Mouse (Mus musculus) liver, embryonic 15.5 days (tissue): Measurements from ENCODE around the gene Garem2. TPM values are rescaled to one million over a fixed set of nuclear protein-coding genes. Genes with fewer than 3 reads are reported as not detected.

Experiments
- ATAC-seq: fragments of 200-750 bp; cut with Nextera tagmentation; 2 replicates; pipeline ENCODE4 v1.8.0; 2017; ENCODE audit warnings: moderate number of reproducible peaks, mild to moderate bottlenecking, moderate library complexity; ENCODE audit not compliant: insufficient read depth
- H3K27ac ChIP-seq: fragments of 300-500 bp; sonication (generic); replicated peaks from 2 replicates; pipeline ENCODE4 v1.5.1; 2015; ENCODE audit warnings: mild to moderate bottlenecking, inconsistent platforms
- H3K27me3 ChIP-seq: fragments of 300-500 bp; sonication (generic); 2 replicates; pipeline ENCODE4 v1.6.1; 2015; ENCODE audit warnings: mild to moderate bottlenecking, inconsistent platforms
- H3K36me3 ChIP-seq: fragments of 300-500 bp; sonication (generic); replicated peaks from 2 replicates; pipeline ENCODE4 v1.6.1; 2015; ENCODE audit warnings: moderate library complexity, mild to moderate bottlenecking, inconsistent platforms
- H3K4me1 ChIP-seq: fragments of 300-500 bp; sonication (generic); replicated peaks from 2 replicates; pipeline ENCODE4 v1.6.1; 2015; ENCODE audit warnings: inconsistent platforms
- H3K4me2 ChIP-seq: fragments of 300-500 bp; sonication (generic); 2 replicates; pipeline ENCODE4 v1.6.1; 2015; ENCODE audit warnings: moderate library complexity, mild to moderate bottlenecking, inconsistent platforms
- H3K4me3 ChIP-seq: fragments of 300-500 bp; sonication (generic); replicated peaks from 2 replicates; pipeline ENCODE4 v1.5.1; 2015; ENCODE audit warnings: mild to moderate bottlenecking, inconsistent platforms
- H3K9ac ChIP-seq: fragments of 300-500 bp; sonication (generic); 2 replicates; pipeline ENCODE4 v1.6.1; 2015; ENCODE audit warnings: moderate library complexity, mild to moderate bottlenecking, inconsistent platforms
- H3K9me3 ChIP-seq: fragments of 300-500 bp; sonication (generic); replicated peaks from 2 replicates; pipeline ENCODE4 v1.6.1; 2016; ENCODE audit warnings: inconsistent platforms
- WGBS: fragments of 180-500 bp; shearing (Covaris S2); methylation state at CpG from one replicate; pipeline ENCODE4 v1.1.7; 2015; ENCODE audit warnings: mixed read lengths; ENCODE audit not compliant: insufficient replicate concordance; 5-methylcytosine and 5-hydroxymethylcytosine counted together
- polyA plus RNA-seq: library from polyadenylated mRNA; unstranded; fragments of >200 nt; fragmentation: Nextera tagmentation; extraction: Ambion mirVana; gene quantifications from 2 replicates; pipeline ENCODE4 v1.2.1, GENCODE M21; 2015

Garem2 gene
- polyA plus RNA-seq, 1 experiment from 2014 or later, result 0.02 TPM

DNA sequence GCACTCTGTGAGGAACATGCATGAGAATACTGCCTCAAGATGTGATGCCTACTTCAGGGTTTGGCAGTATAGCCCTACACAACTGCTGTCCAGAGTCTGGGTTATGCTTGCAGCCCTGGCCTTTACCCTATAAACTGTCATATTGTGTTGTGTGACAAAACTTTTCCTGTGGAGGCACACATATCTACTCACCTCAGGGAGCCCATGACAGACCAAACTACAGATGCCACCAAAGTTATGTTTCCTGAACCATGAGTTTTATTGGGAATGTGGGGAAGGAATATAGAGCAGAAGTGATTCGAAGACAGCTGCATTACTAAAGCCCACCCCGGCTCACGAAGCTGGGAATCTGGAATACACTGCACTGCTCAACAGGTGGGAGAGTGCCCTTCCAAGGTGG is 1.6 kb upstream of the Garem2 start:
- 70% methylated on average over 3 of the region's 3 CpGs for WGBS
- H3K9ac ChIP-seq, result no peak overlapping the region
- peaks cover 63% of the 10 kb centered on the region for H3K27me3 ChIP-seq
- H3K4me2 ChIP-seq, result no peak overlapping the region
- H3K36me3 ChIP-seq, result no peaks in the 10 kb centered on the region
- no peaks in the 10 kb centered on the region for H3K9me3 ChIP-seq
- H3K27ac ChIP-seq, result no peak overlapping the region
- peaks cover 3% of the 10 kb centered on the region for H3K4me1 ChIP-seq
- no peak overlapping the region for H3K4me3 ChIP-seq
- ATAC-seq, result no peak

DNA sequence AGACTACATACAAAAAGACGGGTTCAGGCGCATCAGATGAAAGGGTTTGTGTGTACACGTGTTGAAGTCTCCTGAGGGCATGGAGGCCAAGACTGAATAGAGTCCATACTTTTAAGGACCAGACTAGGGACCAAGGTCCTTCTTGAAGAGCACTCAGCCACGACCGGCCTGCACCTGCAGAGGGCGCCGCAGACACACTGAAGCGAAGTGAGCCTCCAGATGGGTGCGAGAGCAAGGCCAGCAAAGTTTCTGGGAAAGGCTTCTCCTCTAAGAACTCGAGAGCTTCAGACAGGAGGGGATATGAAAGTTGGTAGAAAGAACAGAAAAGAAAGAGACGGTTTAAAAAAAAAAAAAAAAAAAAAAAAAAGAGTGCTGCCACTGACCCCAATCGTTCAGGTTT is 622 bp upstream of the Garem2 start:
- WGBS, result 5% methylated on average over 12 of the region's 12 CpGs

DNA sequence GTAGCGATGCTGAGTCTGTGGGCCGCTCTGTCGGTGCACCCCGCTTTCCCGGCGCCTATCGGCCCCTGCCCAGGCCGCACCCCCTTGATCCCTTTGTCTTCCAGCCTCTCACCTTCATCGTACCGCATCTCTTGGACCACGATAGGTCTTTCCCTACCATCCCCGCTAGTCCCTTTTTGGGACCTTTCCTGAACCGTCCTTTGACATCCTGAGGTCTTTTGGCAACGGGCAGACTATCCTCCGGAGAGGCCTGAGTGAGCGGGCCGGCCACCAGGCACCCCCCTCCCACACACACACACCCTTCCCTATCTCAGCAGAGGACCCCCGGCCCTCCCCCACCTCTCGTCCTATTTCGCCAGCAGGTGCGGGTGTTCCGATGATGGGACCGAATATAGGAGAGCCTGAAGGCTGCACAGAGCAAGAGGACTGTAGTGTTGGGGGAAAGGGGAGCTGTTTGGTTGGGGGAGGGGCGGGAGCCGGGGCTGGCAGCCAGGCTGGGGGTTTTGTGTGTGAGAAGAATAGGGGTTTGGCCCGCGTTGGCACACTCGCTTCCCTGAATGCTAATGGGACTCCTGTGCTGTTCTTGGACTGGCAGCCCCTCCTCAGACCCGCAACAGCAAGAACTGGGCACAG is 823 bp downstream of the Garem2 start, which contains the start of gene 3110082J24Rik:
3110082J24Rik (minus strand) TSS at position 419 of the 633 bp plus-strand sequence.
- Histone ChIP-seq H3K27ac (no peak within 1 kb of the TSS), H3K4me2 (peak within 1 kb of the TSS; percentile 57), H3K9me3 (no peaks in the 10 kb centered on the region), H3K9ac (no peak within 1 kb of the TSS), H3K4me1 (peaks cover 9% of the 10 kb centered on the region), H3K4me3 (peak within 1 kb of the TSS; percentile 35), H3K27me3 (peaks cover 88% of the 10 kb centered on the region), H3K36me3 (no peaks in the 10 kb centered on the region)
- ATAC-seq, result no peak
- 4% methylated on average over 29 of the region's 29 CpGs for WGBS

More for the DNA sequence above, 622 bp upstream of the Garem2 start:
- ATAC-seq, result no peak
- no peaks in the 10 kb centered on the region for H3K9me3 ChIP-seq
- no peaks in the 10 kb centered on the region for H3K36me3 ChIP-seq
- no peak overlapping the region for H3K4me3 ChIP-seq
- no peak overlapping the region for H3K27ac ChIP-seq
- no peak overlapping the region for H3K9ac ChIP-seq
- H3K27me3 ChIP-seq, result peaks cover 73% of the 10 kb centered on the region
- H3K4me1 ChIP-seq, result peaks cover 3% of the 10 kb centered on the region
- H3K4me2 ChIP-seq, result peak overlapping the region; percentile 57

DNA sequence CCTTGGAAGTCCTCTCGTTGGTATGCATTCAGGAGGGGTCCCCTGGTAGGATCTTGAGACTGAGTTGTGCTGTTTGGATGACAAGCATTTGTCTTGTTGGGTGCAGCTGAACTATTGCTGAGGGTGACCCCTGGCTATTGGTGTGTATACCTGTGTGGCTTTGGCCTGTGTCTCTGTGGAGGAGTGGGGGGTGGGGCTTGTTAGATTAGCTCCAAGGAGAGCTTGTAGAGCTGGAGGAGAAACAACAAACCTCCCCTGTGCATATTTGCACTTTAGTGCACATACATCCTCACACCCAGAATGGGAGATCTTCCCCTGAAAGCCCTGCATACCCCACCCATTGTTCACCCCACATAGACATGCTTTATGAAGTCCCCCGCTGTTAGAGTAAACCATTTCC is 1.8 kb downstream of the Garem2 start:
- no peaks in the 10 kb centered on the region for H3K36me3 ChIP-seq
- H3K27me3 ChIP-seq, result peaks cover 97% of the 10 kb centered on the region
- H3K27ac ChIP-seq, result no peak overlapping the region
- H3K4me3 ChIP-seq, result no peak overlapping the region
- peaks cover 19% of the 10 kb centered on the region for H3K4me1 ChIP-seq
- ATAC-seq, result no peak
- H3K9me3 ChIP-seq, result no peaks in the 10 kb centered on the region
- H3K4me2 ChIP-seq, result no peak overlapping the region
- no peak overlapping the region for H3K9ac ChIP-seq
- WGBS, result 29% methylated on average over 2 of the region's 2 CpGs

DNA sequence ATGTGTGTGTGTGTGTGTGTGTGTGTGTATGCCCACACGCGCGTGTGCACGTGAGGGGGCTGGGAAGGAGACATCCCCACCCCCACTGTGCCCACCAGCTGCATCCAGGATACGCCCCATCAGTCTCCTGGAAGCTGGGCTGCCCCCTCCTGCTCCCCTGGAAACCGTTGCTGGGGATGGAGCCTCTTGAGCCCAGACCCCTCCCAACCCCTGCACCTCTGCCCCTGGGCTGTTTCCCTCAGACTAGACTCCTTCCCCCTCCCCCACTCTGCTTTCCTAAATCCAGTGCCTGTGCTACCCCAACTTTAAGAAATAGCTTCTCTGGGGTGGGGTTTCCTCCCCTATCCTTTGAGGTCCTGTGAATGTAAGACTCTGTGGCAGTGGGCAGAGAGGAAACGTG is 2.2 kb downstream of the Garem2 start:
- Histone ChIP-seq H3K27me3 (peaks cover 100% of the 10 kb centered on the region), H3K9me3 (no peaks in the 10 kb centered on the region), H3K4me2 (no peak overlapping the region), H3K4me3 (no peak overlapping the region), H3K9ac (no peak overlapping the region), H3K4me1 (peaks cover 19% of the 10 kb centered on the region), H3K27ac (no peak overlapping the region), H3K36me3 (no peaks in the 10 kb centered on the region)
- 18% methylated on average over 7 of the region's 7 CpGs for WGBS
- ATAC-seq, result no peak

DNA sequence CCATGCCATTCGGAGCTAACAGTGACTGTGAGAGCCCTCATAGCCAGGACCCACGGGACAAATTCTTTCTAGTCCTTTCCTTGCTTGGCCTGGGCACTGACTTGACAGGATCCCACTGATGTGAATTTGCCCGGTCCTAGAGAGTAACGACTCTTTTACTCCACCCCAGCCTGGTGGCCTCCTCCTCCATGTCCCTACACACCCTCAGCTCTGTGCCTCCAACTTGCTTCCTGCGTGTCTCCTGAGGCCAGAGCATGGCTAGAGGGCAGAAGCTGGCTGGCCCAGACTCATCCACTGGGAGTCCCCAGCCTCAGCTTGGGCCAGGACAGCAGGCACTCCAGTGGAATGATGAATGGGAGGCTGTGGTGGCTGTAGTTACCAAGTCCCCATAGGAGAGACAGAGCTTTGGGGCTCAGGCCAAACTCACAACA is 2.7 kb downstream of the Garem2 start:
- Histone ChIP-seq H3K27ac (no peak overlapping the region), H3K9ac (no peak overlapping the region), H3K4me3 (no peak overlapping the region), H3K36me3 (no peaks in the 10 kb centered on the region), H3K4me1 (peaks cover 19% of the 10 kb centered on the region), H3K27me3 (peaks cover 100% of the 10 kb centered on the region), H3K9me3 (no peaks in the 10 kb centered on the region), H3K4me2 (no peak overlapping the region)
- no peak for ATAC-seq
- WGBS, result 20% methylated on average over 5 of the region's 5 CpGs

DNA sequence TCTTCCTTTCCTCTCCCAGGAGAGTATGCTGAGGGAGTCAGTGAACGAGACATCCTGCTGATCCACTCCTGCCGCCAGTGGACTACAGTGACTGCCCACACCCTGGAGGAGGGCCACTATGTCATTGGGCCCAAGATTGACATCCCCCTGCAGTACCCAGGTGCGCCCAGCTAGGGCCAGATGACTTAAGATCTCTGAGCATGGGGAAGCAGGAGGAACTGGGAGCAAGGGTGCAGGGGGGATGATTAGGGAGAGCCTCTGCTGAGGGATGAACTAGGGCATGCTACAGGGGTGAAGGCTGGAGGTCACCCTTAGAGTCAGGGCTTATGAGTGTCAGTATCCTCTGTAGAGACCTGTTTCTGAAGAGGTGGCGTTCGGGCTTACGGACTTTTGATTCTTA is 3.3 kb downstream of the Garem2 start:
- Histone ChIP-seq H3K4me3 (no peak overlapping the region), H3K27ac (no peak overlapping the region), H3K4me2 (no peak overlapping the region), H3K27me3 (peaks cover 100% of the 10 kb centered on the region), H3K36me3 (no peaks in the 10 kb centered on the region), H3K9me3 (no peaks in the 10 kb centered on the region), H3K9ac (no peak overlapping the region), H3K4me1 (peaks cover 19% of the 10 kb centered on the region)
- 53% methylated on average over 6 of the region's 6 CpGs for WGBS
- no peak for ATAC-seq

DNA sequence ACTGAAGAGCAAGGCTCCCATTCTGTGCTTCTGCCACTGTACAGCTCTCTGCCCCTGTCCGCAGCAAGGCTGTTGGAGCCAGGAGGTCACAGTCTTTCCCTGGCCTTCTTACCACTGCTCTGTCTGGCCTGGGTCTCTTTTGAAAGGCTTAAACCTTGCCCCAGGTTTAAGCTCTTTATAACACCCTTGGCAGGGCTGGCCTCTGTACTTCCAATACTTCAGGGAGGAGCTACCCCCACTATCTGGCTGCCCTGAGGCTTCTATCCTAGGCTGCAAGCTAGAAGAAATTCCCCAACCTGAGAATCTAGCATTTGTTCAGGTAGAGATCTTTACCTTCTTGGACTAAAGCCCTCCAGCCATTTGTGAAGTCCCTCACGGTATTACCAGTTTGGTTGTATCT is 4.9 kb downstream of the Garem2 start:
- peaks cover 100% of the 10 kb centered on the region for H3K27me3 ChIP-seq
- no peaks in the 10 kb centered on the region for H3K36me3 ChIP-seq
- no peak for ATAC-seq
- no peak overlapping the region for H3K27ac ChIP-seq
- no peak overlapping the region for H3K9ac ChIP-seq
- no peak overlapping the region for H3K4me3 ChIP-seq
- WGBS, result 59% methylated on average over 2 of the region's 2 CpGs
- no peak overlapping the region for H3K4me2 ChIP-seq
- H3K4me1 ChIP-seq, result peaks cover 30% of the 10 kb centered on the region
- no peaks in the 10 kb centered on the region for H3K9me3 ChIP-seq

DNA sequence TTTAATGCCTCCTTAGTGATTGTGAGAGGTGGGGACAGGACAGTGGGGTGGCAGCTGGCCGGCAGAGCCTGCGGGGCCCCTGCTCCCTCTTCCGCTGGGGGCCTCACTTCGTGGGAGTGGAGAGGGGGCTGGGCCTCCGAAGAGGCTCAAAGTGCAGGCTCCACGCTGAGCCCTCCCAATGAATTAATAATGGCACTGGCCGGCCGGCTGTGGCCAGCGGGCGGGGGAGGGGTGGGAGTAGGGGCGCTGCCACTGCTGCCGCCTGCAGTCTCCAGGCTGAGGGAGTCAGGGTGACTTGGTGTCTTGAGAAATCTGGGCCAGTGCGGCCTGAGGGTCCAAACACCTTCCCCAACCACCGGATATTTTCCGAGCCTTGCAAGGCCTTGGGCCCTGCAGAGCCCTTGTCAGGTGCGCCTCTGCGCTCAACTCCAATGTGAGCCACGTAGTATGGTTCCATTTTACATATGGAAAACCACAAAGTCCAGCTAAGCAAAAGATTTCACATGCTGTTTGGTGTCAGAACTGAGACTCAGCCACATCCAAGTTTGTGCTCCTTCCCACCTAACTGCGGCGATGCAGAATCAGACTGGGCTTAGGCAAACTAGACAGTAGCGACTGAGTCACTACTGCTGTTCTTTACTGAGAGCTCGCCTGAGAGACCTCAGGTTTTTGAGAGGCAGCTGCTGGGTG is 5.6 kb downstream of the Garem2 start:
- Histone ChIP-seq H3K9me3 (no peaks in the 10 kb centered on the region), H3K27me3 (peaks cover 100% of the 10 kb centered on the region), H3K4me1 (peaks cover 32% of the 10 kb centered on the region), H3K9ac (no peak overlapping the region), H3K27ac (no peak overlapping the region), H3K4me2 (peak overlapping the region; percentile 53), H3K4me3 (0 out of 2 replicates have a peak overlapping the region, but pooled peaks have one; percentile 14), H3K36me3 (no peaks in the 10 kb centered on the region)
- ATAC-seq, result no peak
- WGBS, result 16% methylated on average over 22 of the region's 22 CpGs

DNA sequence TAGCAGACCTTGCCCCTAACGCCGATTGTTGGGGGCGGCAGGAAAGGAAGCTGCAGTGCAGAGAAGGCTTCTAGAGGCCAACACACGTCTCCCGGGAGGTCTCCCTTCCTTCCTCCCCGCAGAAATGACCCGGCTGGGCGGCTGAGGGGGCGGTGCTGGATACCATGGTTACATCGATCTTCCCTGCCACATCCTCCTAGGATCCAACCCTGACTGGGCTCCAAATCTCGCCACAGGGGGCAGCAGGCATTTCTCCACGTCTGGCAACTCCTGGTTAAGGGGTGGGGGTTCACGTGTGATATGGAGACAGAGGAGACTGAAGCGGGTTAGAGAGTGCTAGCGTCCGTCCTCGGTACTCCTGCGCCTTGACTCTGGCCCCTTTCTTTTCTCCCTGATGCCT is 6.2 kb downstream of the Garem2 start:
- 1% methylated on average over 18 of the region's 18 CpGs for WGBS
- Histone ChIP-seq H3K4me3 (0 out of 2 replicates have a peak overlapping the region, but pooled peaks have one; percentile 14), H3K4me1 (peaks cover 29% of the 10 kb centered on the region), H3K9ac (no peak overlapping the region), H3K27ac (no peak overlapping the region), H3K9me3 (no peaks in the 10 kb centered on the region), H3K36me3 (no peaks in the 10 kb centered on the region), H3K27me3 (peaks cover 100% of the 10 kb centered on the region), H3K4me2 (peak overlapping the region; percentile 53)
- ATAC-seq, result peak; percentile 22; the same call in 1 of the 2 replicates

DNA sequence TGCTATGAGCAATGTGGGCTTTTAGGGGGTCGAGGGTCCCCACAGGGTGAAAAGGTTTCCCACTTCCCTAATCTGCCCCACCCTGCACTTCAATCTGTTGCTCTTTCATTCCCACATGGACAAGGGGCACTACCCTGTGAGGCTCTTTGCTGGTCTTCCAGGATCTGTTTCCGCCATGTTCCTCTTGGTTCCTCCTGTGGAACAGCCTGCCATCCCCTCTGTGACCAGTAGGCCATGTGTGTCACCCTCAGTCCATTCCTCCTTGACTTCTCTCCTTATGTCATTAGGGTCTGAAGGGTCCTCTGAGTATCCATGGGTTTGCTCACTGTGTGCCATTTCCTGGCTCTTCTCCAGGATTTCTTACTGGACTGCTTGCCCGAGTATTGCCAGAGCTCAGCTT is 6.8 kb downstream of the Garem2 start:
- Histone ChIP-seq H3K9me3 (no peaks in the 10 kb centered on the region), H3K4me3 (no peak overlapping the region), H3K4me1 (peaks cover 29% of the 10 kb centered on the region), H3K27me3 (peaks cover 100% of the 10 kb centered on the region), H3K4me2 (peak overlapping the region; percentile 53), H3K27ac (no peak overlapping the region), H3K36me3 (no peaks in the 10 kb centered on the region), H3K9ac (no peak overlapping the region)
- 47% methylated on average over 3 of the region's 3 CpGs for WGBS
- ATAC-seq, result no peak
